Mouse (Mus musculus) kidney, postnatal 0 days (tissue): ENCODE measurements at regions not wholly inside any gene's neighbourhood (a gene's known extent, or its start where the extent isn't known, plus 50 kb on each side); places are given as distances from the start of the nearest gene placed in this dataset.

ENCODE experiments used
- ATAC-seq: fragments of 200-750 bp; cut with Nextera tagmentation; replicated peaks from 2 replicates; pipeline ENCODE4 v1.8.0; 2017; ENCODE audit warnings: low read depth, moderate number of reproducible peaks, moderate TSS enrichment, moderate library complexity; ENCODE audit not compliant: low FRiP score
- DNase-seq: peaks from one replicate; pipeline ENCODE4 v3.0.0-alpha.2; 2016; ENCODE audit warnings: low spot score
- H3K27ac ChIP-seq: fragments of 300-500 bp; sonication (generic); 2 replicates; pipeline ENCODE4 v1.5.1; 2014; ENCODE audit warnings: mild to moderate bottlenecking
- H3K27me3 ChIP-seq: fragments of 300-500 bp; sonication (generic); 2 replicates; pipeline ENCODE4 v1.6.1; 2014; ENCODE audit warnings: low read length, mixed read lengths; ENCODE audit not compliant: insufficient read depth
- H3K36me3 ChIP-seq: fragments of 300-500 bp; sonication (generic); 2 replicates; pipeline ENCODE4 v1.6.1; 2014; ENCODE audit warnings: low read length, mixed read lengths; ENCODE audit not compliant: insufficient read depth
- H3K4me1 ChIP-seq: fragments of 300-500 bp; sonication (generic); replicated peaks from 2 replicates; pipeline ENCODE4 v1.6.1; 2014; ENCODE audit warnings: antibody characterized with exemption, low read length, mixed read lengths; ENCODE audit not compliant: insufficient read depth
- H3K4me2 ChIP-seq: fragments of 300-500 bp; sonication (generic); 2 replicates; pipeline ENCODE4 v1.6.1; 2014; ENCODE audit warnings: mild to moderate bottlenecking, low read length, moderate library complexity, mixed read lengths
- H3K4me3 ChIP-seq: fragments of 300-500 bp; sonication (generic); replicated peaks from 2 replicates; pipeline ENCODE4 v1.5.1; 2014; ENCODE audit warnings: low read depth, low read length
- H3K9ac ChIP-seq: fragments of 300-500 bp; sonication (generic); 2 replicates; pipeline ENCODE4 v1.6.1; 2014; ENCODE audit warnings: low read depth, low read length
- H3K9me3 ChIP-seq: fragments of 300-500 bp; sonication (generic); replicated peaks from 2 replicates; pipeline ENCODE4 v1.6.1; 2016; ENCODE audit warnings: low read length, inconsistent platforms, mixed read lengths
- CTCF ChIP-seq: IDR thresholded peaks from 2 replicates; pipeline ENCODE4 v1.5.1; 2016; ENCODE audit warnings: antibody characterized with exemption, low read depth, mild to moderate bottlenecking, moderate library complexity
- WGBS: fragments of 180-500 bp; shearing (Covaris S2); extraction: QIAGEN DNeasy Blood & Tissue Kit; methylation state at CpG from one replicate; pipeline ENCODE4 v1.1.7; 2014; 5-methylcytosine and 5-hydroxymethylcytosine counted together

- Histone ChIP-seq H3K27ac (no peak overlapping the region), H3K4me1 (no peaks in the 10 kb centered on the region), H3K4me3 (no peak overlapping the region), H3K9me3 (no peaks in the 10 kb centered on the region), H3K4me2 (no peak overlapping the region), H3K36me3 (no peaks in the 10 kb centered on the region), H3K9ac (no peak overlapping the region), H3K27me3 (no peaks in the 10 kb centered on the region)
- ATAC-seq (peak; percentile 57), DNase-seq (peak; percentile 75)
- 7% methylated on average over 4 of the region's 4 CpGs for WGBS
- TF ChIP-seq CTCF: no peak
These were observed 916.9 kb upstream of the Gm7489 start for GRCm38 (mm10) chr15:52967801-52968235.

- Histone ChIP-seq H3K4me3 (no peak overlapping the region), H3K4me1 (no peaks in the 10 kb centered on the region), H3K9ac (no peak overlapping the region), H3K27ac (no peak overlapping the region), H3K27me3 (no peaks in the 10 kb centered on the region), H3K4me2 (no peak overlapping the region), H3K9me3 (no peaks in the 10 kb centered on the region), H3K36me3 (no peaks in the 10 kb centered on the region)
- DNase-seq (no peak), ATAC-seq (no peak)
- 84% methylated on average over 2 of the region's 2 CpGs for WGBS
- no peak for TF ChIP-seq CTCF
These were observed 901.9 kb upstream of the Gm7489 start for GRCm38 (mm10) chr15:52982821-52983220.

GRCm38 (mm10) chr15:52990580-52990979 is 894.1 kb upstream of the Gm7489 start:
- H3K9ac ChIP-seq: no peak overlapping the region
- DNase-seq (no peak), ATAC-seq (no peak)

GRCm38 (mm10) chr15:52994351-52994750 is 890.4 kb upstream of the Gm7489 start:
- ATAC-seq: no peak

More at GRCm38 (mm10) chr15:52990580-52990979, 894.1 kb upstream of the Gm7489 start:
- H3K4me3 ChIP-seq: no peak overlapping the region
- no peak for TF ChIP-seq CTCF
- no peak overlapping the region for H3K27ac ChIP-seq
- H3K27me3 ChIP-seq: no peaks in the 10 kb centered on the region
- no peaks in the 10 kb centered on the region for H3K4me1 ChIP-seq
- H3K36me3 ChIP-seq: no peaks in the 10 kb centered on the region
- H3K9me3 ChIP-seq: no peaks in the 10 kb centered on the region
- H3K4me2 ChIP-seq: no peak overlapping the region

GRCm38 (mm10) chr15:52999200-52999599 is 885.5 kb upstream of the Gm7489 start:
- TF ChIP-seq CTCF: no peak
- H3K27ac ChIP-seq: no peak overlapping the region
- H3K27me3 ChIP-seq: no peaks in the 10 kb centered on the region
- no peaks in the 10 kb centered on the region for H3K4me1 ChIP-seq
- no peaks in the 10 kb centered on the region for H3K36me3 ChIP-seq
- WGBS: 62% methylated on average over 2 of the region's 2 CpGs
- H3K9ac ChIP-seq: no peak overlapping the region
- H3K4me2 ChIP-seq: no peak overlapping the region
- no peak overlapping the region for H3K4me3 ChIP-seq
- no peaks in the 10 kb centered on the region for H3K9me3 ChIP-seq
- DNase-seq: no peak
- ATAC-seq: no peak

More at GRCm38 (mm10) chr15:52994351-52994750, 890.4 kb upstream of the Gm7489 start:
- H3K9me3 ChIP-seq: no peaks in the 10 kb centered on the region
- no peak overlapping the region for H3K4me3 ChIP-seq
- no peaks in the 10 kb centered on the region for H3K4me1 ChIP-seq
- no peaks in the 10 kb centered on the region for H3K27me3 ChIP-seq
- no peaks in the 10 kb centered on the region for H3K36me3 ChIP-seq
- DNase-seq: no peak
- no peak overlapping the region for H3K4me2 ChIP-seq
- no peak overlapping the region for H3K27ac ChIP-seq
- H3K9ac ChIP-seq: no peak overlapping the region
- WGBS: 68% methylated on average over 1 of the region's 1 CpGs
- TF ChIP-seq CTCF: no peak

GRCm38 (mm10) chr15:52999776-53000175 is 884.9 kb upstream of the Gm7489 start:
- H3K27ac ChIP-seq: no peak overlapping the region
- no peak overlapping the region for H3K4me3 ChIP-seq
- H3K4me1 ChIP-seq: no peaks in the 10 kb centered on the region
- whole genome bisulfite sequencing: 74% methylated on average over 2 of the region's 2 CpGs
- H3K9me3 ChIP-seq: no peaks in the 10 kb centered on the region
- H3K9ac ChIP-seq: no peak overlapping the region
- no peak for ATAC-seq
- no peak overlapping the region for H3K4me2 ChIP-seq
- no peak for DNase-seq
- no peak for TF ChIP-seq CTCF
- H3K27me3 ChIP-seq: no peaks in the 10 kb centered on the region
- no peaks in the 10 kb centered on the region for H3K36me3 ChIP-seq

GRCm38 (mm10) chr15:53001429-53001828 is 883.3 kb upstream of the Gm7489 start:
- Histone ChIP-seq H3K9ac (no peak overlapping the region), H3K36me3 (no peaks in the 10 kb centered on the region), H3K4me2 (no peak overlapping the region), H3K27me3 (no peaks in the 10 kb centered on the region), H3K4me3 (no peak overlapping the region), H3K4me1 (no peaks in the 10 kb centered on the region), H3K27ac (no peak overlapping the region), H3K9me3 (no peaks in the 10 kb centered on the region)
- DNase-seq: no peak
- WGBS: 62% methylated on average over 3 of the region's 3 CpGs
- TF ChIP-seq CTCF: no peak
- no peak for ATAC-seq
